Mouse (Mus musculus): ENCODE results near the gene Ttll13. TPM values are rescaled to one million over a fixed set of nuclear protein-coding genes. Genes with fewer than 3 reads are reported as not detected.

Ttll13 gene
- polyA plus RNA-seq, 1 experiment, result 0.62 TPM

GRCm38 (mm10) chr7:80204961-80205360 lies 41.2 kb upstream of the Ttll13 start:
- Histone ChIP-seq H3K36me3 (ENCODE audit: control insufficient read depth, insufficient read depth, low read length) (no peaks in the 10 kb centered on the region), H3K4me1 (replicated peaks; ENCODE audit: control insufficient read depth, insufficient read depth, low read length) (peaks cover 87% of the 10 kb centered on the region), H3K27me3 (ENCODE audit: control insufficient read depth, insufficient read depth, low read length) (no peaks in the 10 kb centered on the region), H3K27ac (ENCODE audit: control insufficient read depth, insufficient read depth, low read length) (no peak overlapping the region), H3K4me3 (ENCODE audit: control insufficient read depth, insufficient read depth, low read length) (no peak overlapping the region)
- 9% methylated on average over 7 of the region's 7 CpGs for WGBS
- peak; percentile 52 for DNase-seq
- no peak for TF ChIP-seq CTCF (IDR thresholded peaks at IDR 0.05; ENCODE audit: borderline replicate concordance, control insufficient read depth, extremely low read depth, insufficient read depth, low read length, poor library complexity)
- TF ChIP-seq POLR2A (IDR thresholded peaks at IDR 0.05; ENCODE audit: control insufficient read depth, extremely low read depth, insufficient read depth, low read length, poor library complexity), result no peak

DNA sequence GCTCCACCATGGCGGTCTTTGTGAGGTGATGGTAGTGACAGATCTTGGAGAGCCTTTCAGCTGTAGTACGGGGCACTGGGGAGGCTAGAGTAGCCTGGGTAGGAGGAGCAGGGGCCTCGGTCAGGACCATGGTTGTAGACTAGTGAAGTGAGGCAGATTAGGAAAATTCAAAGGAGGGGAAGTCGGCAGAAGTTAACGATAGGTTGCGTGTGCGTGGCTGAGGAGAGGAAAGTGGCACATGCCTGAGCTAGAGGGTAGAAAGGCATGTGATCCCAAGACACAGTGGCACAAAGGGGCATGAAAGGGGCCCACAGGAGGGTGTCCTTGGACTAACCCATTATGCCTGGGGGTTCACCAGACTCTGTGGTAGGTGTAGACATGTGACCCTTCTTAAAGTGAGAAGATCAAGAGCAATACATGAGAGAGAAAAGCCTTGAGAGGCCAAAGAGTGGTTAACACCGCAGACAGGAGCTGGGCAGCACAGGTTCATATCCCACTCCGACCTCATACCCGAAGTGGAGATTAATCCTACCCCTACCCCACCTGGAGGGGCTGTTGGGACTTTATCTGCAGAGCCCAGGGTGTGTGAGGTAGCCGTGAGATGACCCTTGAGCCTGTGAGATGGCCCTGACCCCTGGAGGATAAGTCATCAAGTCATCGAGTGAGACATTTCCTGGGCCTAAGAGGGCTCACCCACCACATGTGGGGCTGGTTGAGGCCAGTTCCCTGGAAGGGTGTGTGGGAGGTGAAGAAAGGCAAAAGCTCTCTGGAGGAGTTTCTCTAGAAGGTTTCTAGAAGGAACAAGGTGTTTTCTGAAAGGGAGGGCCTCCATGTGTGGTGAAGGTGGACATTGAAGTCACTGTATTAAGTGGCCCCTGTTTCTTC lies 40.2 kb upstream of the Ttll13 start:
- no peak overlapping the region for H3K27ac ChIP-seq (ENCODE audit: control insufficient read depth, insufficient read depth, low read length)
- H3K4me3 ChIP-seq (ENCODE audit: control insufficient read depth, insufficient read depth, low read length), result no peak overlapping the region
- TF ChIP-seq CTCF (IDR thresholded peaks at IDR 0.05; ENCODE audit: borderline replicate concordance, control insufficient read depth, extremely low read depth, insufficient read depth, low read length, poor library complexity), result no peak
- TF ChIP-seq POLR2A (IDR thresholded peaks at IDR 0.05; ENCODE audit: control insufficient read depth, extremely low read depth, insufficient read depth, low read length, poor library complexity), result no peak
- no peaks in the 10 kb centered on the region for H3K36me3 ChIP-seq (ENCODE audit: control insufficient read depth, insufficient read depth, low read length)
- no peaks in the 10 kb centered on the region for H3K27me3 ChIP-seq (ENCODE audit: control insufficient read depth, insufficient read depth, low read length)
- WGBS, result 64% methylated on average over 12 of the region's 12 CpGs
- peaks cover 86% of the 10 kb centered on the region for H3K4me1 ChIP-seq (replicated peaks; ENCODE audit: control insufficient read depth, insufficient read depth, low read length)
- no peak for DNase-seq

DNA sequence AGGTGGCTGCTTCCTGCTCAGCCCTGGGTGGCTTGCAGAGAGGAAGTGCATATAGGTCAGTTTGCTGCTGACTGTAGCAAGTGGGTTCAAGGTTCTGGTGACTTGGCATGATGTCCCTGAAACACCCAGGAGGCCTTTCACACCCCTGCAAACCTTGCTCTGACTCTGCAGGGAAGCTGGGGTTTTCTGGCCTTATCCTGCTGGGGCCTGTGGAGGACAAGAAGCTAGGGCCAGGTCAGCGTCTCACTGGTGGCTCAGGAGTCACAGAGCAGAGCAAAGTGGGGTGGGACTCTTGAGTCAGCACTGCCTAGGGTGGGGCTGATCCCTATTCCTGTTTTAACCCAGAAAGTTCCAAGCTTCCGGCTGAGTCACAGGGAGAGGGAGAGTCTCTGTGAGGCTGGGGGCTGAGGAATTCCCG lies 38.9 kb upstream of the Ttll13 start:
- Histone ChIP-seq H3K27me3 (ENCODE audit: control insufficient read depth, insufficient read depth, low read length) (no peaks in the 10 kb centered on the region), H3K36me3 (ENCODE audit: control insufficient read depth, insufficient read depth, low read length) (no peaks in the 10 kb centered on the region), H3K4me3 (ENCODE audit: control insufficient read depth, insufficient read depth, low read length) (no peak overlapping the region), H3K4me1 (replicated peaks; ENCODE audit: control insufficient read depth, insufficient read depth, low read length) (peaks cover 80% of the 10 kb centered on the region), H3K27ac (ENCODE audit: control insufficient read depth, insufficient read depth, low read length) (no peak overlapping the region; the same call in 1 of the 2 replicates)
- WGBS, result 64% methylated on average over 3 of the region's 3 CpGs
- no peak for DNase-seq
- no peak for TF ChIP-seq POLR2A (IDR thresholded peaks at IDR 0.05; ENCODE audit: control insufficient read depth, extremely low read depth, insufficient read depth, low read length, poor library complexity)
- no peak for TF ChIP-seq CTCF (IDR thresholded peaks at IDR 0.05; ENCODE audit: borderline replicate concordance, control insufficient read depth, extremely low read depth, insufficient read depth, low read length, poor library complexity)

DNA sequence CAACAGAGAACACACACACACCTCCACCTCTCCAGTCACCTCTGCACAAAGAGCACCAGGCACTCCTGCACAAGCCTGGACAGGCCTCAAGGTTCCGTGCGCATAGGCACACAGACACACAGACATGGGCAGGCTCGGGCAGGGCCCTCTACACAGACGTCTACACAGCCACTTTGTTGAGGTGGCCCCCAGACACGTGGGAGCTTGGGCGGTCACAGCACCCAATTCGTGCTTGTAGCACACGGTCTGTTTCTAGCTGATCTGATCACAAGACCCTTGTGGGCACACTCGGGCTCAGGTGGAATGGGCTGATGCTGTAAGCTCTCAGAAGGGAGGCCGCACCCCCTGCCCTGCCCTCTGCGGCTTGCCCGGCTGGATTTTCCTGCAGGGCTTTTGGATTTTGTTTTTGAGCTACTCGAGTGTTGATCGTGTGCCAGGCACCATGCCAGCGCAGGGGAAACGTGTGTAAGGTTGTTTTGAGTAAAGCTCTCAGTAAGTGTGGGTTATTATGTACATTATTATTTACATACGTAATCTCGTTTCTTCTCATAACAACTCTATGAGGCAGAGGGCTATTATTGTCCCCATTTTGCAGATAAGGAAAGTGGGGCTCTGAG lies 38.0 kb upstream of the Ttll13 start:
- Histone ChIP-seq H3K36me3 (ENCODE audit: control insufficient read depth, insufficient read depth, low read length) (peaks cover under 1% of the 10 kb centered on the region; the same call in 1 of the 2 replicates), H3K4me3 (ENCODE audit: control insufficient read depth, insufficient read depth, low read length) (no peak overlapping the region), H3K27me3 (ENCODE audit: control insufficient read depth, insufficient read depth, low read length) (no peaks in the 10 kb centered on the region), H3K27ac (ENCODE audit: control insufficient read depth, insufficient read depth, low read length) (no peak overlapping the region), H3K4me1 (replicated peaks; ENCODE audit: control insufficient read depth, insufficient read depth, low read length) (peaks cover 78% of the 10 kb centered on the region)
- 73% methylated on average over 18 of the region's 18 CpGs for WGBS
- no peak for DNase-seq
- TF ChIP-seq CTCF (IDR thresholded peaks at IDR 0.05; ENCODE audit: borderline replicate concordance, control insufficient read depth, extremely low read depth, insufficient read depth, low read length, poor library complexity), result no peak
- TF ChIP-seq POLR2A (IDR thresholded peaks at IDR 0.05; ENCODE audit: control insufficient read depth, extremely low read depth, insufficient read depth, low read length, poor library complexity), result no peak

- TF ChIP-seq CTCF (IDR thresholded peaks at IDR 0.05; ENCODE audit: borderline replicate concordance, control insufficient read depth, extremely low read depth, insufficient read depth, low read length, poor library complexity) (no peak), POLR2A (IDR thresholded peaks at IDR 0.05; ENCODE audit: control insufficient read depth, extremely low read depth, insufficient read depth, low read length, poor library complexity) (no peak)
- Histone ChIP-seq H3K4me3 (ENCODE audit: control insufficient read depth, insufficient read depth, low read length) (no peak overlapping the region), H3K36me3 (ENCODE audit: control insufficient read depth, insufficient read depth, low read length) (peaks cover 7% of the 10 kb centered on the region; the same call in 1 of the 2 replicates), H3K27me3 (ENCODE audit: control insufficient read depth, insufficient read depth, low read length) (no peaks in the 10 kb centered on the region), H3K4me1 (replicated peaks; ENCODE audit: control insufficient read depth, insufficient read depth, low read length) (peaks cover 70% of the 10 kb centered on the region), H3K27ac (ENCODE audit: control insufficient read depth, insufficient read depth, low read length) (peak overlapping the region; percentile 52; the same call in 1 of the 2 replicates)
- DNase-seq, result no peak
- 45% methylated on average over 10 of the region's 10 CpGs for WGBS
Measured at GRCm38 (mm10) chr7:80208738-80209430, 37.3 kb upstream of the Ttll13 start.

DNA sequence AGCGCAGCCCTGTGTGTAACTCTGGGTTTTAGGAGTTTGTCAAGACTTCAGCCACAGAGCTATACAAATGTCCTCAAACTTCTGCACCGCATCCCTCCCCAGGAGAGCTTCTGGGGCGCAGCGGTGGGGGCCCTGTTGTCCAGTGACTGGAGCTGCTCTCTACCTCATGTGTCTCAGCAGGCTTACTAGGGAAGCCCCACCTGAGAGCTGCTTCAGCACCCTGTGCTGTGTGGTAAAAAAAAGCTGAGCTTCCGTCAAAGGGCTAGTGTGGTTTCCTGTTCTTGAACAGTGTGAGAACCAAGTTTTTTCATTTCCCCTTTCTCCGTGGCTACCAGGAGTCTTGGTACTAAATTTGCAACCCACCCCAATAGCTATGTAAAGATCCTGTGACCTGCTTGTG lies 36.5 kb upstream of the Ttll13 start:
- Histone ChIP-seq H3K27me3 (ENCODE audit: control insufficient read depth, insufficient read depth, low read length) (no peaks in the 10 kb centered on the region), H3K4me3 (ENCODE audit: control insufficient read depth, insufficient read depth, low read length) (no peak overlapping the region), H3K4me1 (replicated peaks; ENCODE audit: control insufficient read depth, insufficient read depth, low read length) (peaks cover 63% of the 10 kb centered on the region), H3K36me3 (ENCODE audit: control insufficient read depth, insufficient read depth, low read length) (peaks cover 7% of the 10 kb centered on the region; the same call in 1 of the 2 replicates), H3K27ac (ENCODE audit: control insufficient read depth, insufficient read depth, low read length) (peak overlapping the region; percentile 52)
- 4% methylated on average over 6 of the region's 6 CpGs for WGBS
- TF ChIP-seq CTCF (IDR thresholded peaks at IDR 0.05; ENCODE audit: borderline replicate concordance, control insufficient read depth, extremely low read depth, insufficient read depth, low read length, poor library complexity) (no peak), POLR2A (IDR thresholded peaks at IDR 0.05; ENCODE audit: control insufficient read depth, extremely low read depth, insufficient read depth, low read length, poor library complexity) (no peak)
- peak; percentile 74 for DNase-seq

Measured in thymus, adult 2 months (tissue).